Mouse (Mus musculus) MEL (cell line): ENCODE measurements at regions not wholly inside any gene's neighbourhood (a gene's known extent, or its start where the extent isn't known, plus 50 kb on each side); places are given as distances from the start of the nearest gene placed in this dataset.

Experiments
- DNase-seq: peaks from one replicate; pipeline ENCODE4 v3.0.0; 2011; ENCODE audit warnings: low read depth, low spot score
- H3K27ac ChIP-seq: 2 replicates; pipeline ENCODE4 v1.5.1; 2012; ENCODE audit warnings: low read depth, mild to moderate bottlenecking, control low read depth, low read length, moderate library complexity; ENCODE audit not compliant: control insufficient read depth
- H3K27me3 ChIP-seq, 2 experiments: fragments of 150-350 bp in 1 of 2; sonication (generic) in 1 of 2; 2 replicates each; pipeline ENCODE4 v1.6.1; 2012; ENCODE audit warnings: low read length in 2 of 2, mild to moderate bottlenecking in 2 of 2, improper control_type of control experiment in 1 of 2, moderate library complexity in 1 of 2; ENCODE audit not compliant: insufficient read depth in 2 of 2, control insufficient read depth in 1 of 2
- H3K36me3 ChIP-seq, 2 experiments: 2 replicates each; pipeline ENCODE4 v1.6.1; 2012 to 2014; ENCODE audit warnings: low read length in 2 of 2, improper control_type of control experiment in 1 of 2, inconsistent platforms in 1 of 2, mild to moderate bottlenecking in 1 of 2; ENCODE audit not compliant: insufficient read depth in 2 of 2, control insufficient read depth in 1 of 2
- H3K4me1 ChIP-seq, 2 experiments: fragments of 150-350 bp in 1 of 2; sonication (generic) in 1 of 2; 2 replicates each; pipeline ENCODE4 v1.6.1; 2012; ENCODE audit warnings: low read length in 2 of 2, improper control_type of control experiment in 1 of 2, mild to moderate bottlenecking in 1 of 2; ENCODE audit not compliant: insufficient read depth in 2 of 2, control insufficient read depth in 1 of 2
- H3K4me3 ChIP-seq, 2 experiments: fragments of 150-350 bp in 1 of 2; sonication (generic) in 1 of 2; 2 replicates each; pipeline ENCODE4 v1.5.1; 2012; ENCODE audit warnings: low read depth in 2 of 2, low read length in 2 of 2, mild to moderate bottlenecking in 2 of 2, moderate library complexity in 2 of 2, control low read depth in 1 of 2, improper control_type of control experiment in 1 of 2; ENCODE audit not compliant: control insufficient read depth in 1 of 2, insufficient read depth in 1 of 2
- H3K79me2 ChIP-seq: 2 replicates; pipeline ENCODE4 v1.6.1; 2012; ENCODE audit warnings: mild to moderate bottlenecking, low read length, moderate library complexity; ENCODE audit not compliant: control insufficient read depth, poor library complexity, insufficient read depth
- H3K9ac ChIP-seq: 2 replicates; pipeline ENCODE4 v1.6.1; 2012; ENCODE audit warnings: low read depth, mild to moderate bottlenecking, control low read depth, low read length, moderate library complexity; ENCODE audit not compliant: control insufficient read depth, poor library complexity, severe bottlenecking
- H3K9me3 ChIP-seq: fragments of 150-350 bp; sonication (generic); replicated peaks from 2 replicates; pipeline ENCODE4 v1.6.1; 2012; ENCODE audit warnings: mild to moderate bottlenecking, low read length, improper control_type of control experiment, moderate library complexity; ENCODE audit not compliant: insufficient read depth
- BHLHE40 ChIP-seq: IDR thresholded peaks from 2 replicates; pipeline ENCODE4 v1.6.1; 2012; ENCODE audit warnings: low read depth, mild to moderate bottlenecking, inconsistent platforms, low read length, improper control_type of control experiment, borderline replicate concordance
- CHD1 ChIP-seq: IDR thresholded peaks from 2 replicates; pipeline ENCODE4 v1.6.1; 2012; ENCODE audit warnings: low read depth, mild to moderate bottlenecking, inconsistent platforms, low read length, improper control_type of control experiment
- CHD2 ChIP-seq: IDR thresholded peaks from 2 replicates; pipeline ENCODE4 v1.6.1; 2011; ENCODE audit warnings: low read length, improper control_type of control experiment
- EP300 ChIP-seq, 2 experiments: IDR thresholded peaks; 2 replicates each; pipeline ENCODE4 v1.6.1; 2011; ENCODE audit warnings: improper control_type of control experiment in 2 of 2, low read length in 2 of 2, low read depth in 1 of 2, mild to moderate bottlenecking in 1 of 2
- ETS1 ChIP-seq: IDR thresholded peaks from 2 replicates; pipeline ENCODE4 v1.6.1; 2012; ENCODE audit warnings: low read depth, mild to moderate bottlenecking, inconsistent platforms, low read length, improper control_type of control experiment, moderate library complexity
- GABPA ChIP-seq: IDR thresholded peaks from 2 replicates; pipeline ENCODE4 v1.6.1; 2012; ENCODE audit warnings: low read depth, mild to moderate bottlenecking, inconsistent platforms, low read length, improper control_type of control experiment, moderate library complexity
- GATA1 ChIP-seq: IDR thresholded peaks from 2 replicates; pipeline ENCODE4 v1.6.1; 2011; ENCODE audit warnings: low read depth, low read length, improper control_type of control experiment
- HCFC1 ChIP-seq: IDR thresholded peaks from 2 replicates; pipeline ENCODE4 v1.6.1; 2012; ENCODE audit warnings: low read depth, mild to moderate bottlenecking, inconsistent platforms, low read length, improper control_type of control experiment, moderate library complexity
- MAX ChIP-seq: IDR thresholded peaks from 2 replicates; pipeline ENCODE4 v1.6.1; 2011; ENCODE audit warnings: low read length, improper control_type of control experiment
- MAZ ChIP-seq: IDR thresholded peaks from 2 replicates; pipeline ENCODE4 v1.6.1; 2012; ENCODE audit warnings: low read depth, mild to moderate bottlenecking, inconsistent platforms, low read length, improper control_type of control experiment
- MXI1 ChIP-seq: IDR thresholded peaks from 2 replicates; pipeline ENCODE4 v1.6.1; 2011; ENCODE audit warnings: mild to moderate bottlenecking, low read depth, low read length, improper control_type of control experiment
- MYB ChIP-seq: IDR thresholded peaks from 2 replicates; pipeline ENCODE4 v1.6.1; 2011; ENCODE audit warnings: mild to moderate bottlenecking, low read depth, low read length, improper control_type of control experiment
- NELFE ChIP-seq: IDR thresholded peaks from 2 replicates; pipeline ENCODE4 v1.6.1; 2011; ENCODE audit warnings: low read depth, low read length, improper control_type of control experiment
- POLR2A ChIP-seq, 2 experiments: IDR thresholded peaks; 2 replicates each; pipeline ENCODE4 v1.6.1; 2011 to 2012; ENCODE audit warnings: low read length in 2 of 2, mild to moderate bottlenecking in 2 of 2, control low read depth in 1 of 2, improper control_type of control experiment in 1 of 2, low read depth in 1 of 2, moderate library complexity in 1 of 2; ENCODE audit not compliant: control insufficient read depth in 1 of 2, insufficient read depth in 1 of 2, poor library complexity in 1 of 2
- POLR2AphosphoS2 ChIP-seq: IDR thresholded peaks from 2 replicates; pipeline ENCODE4 v1.6.1; 2011; ENCODE audit warnings: low read length, improper control_type of control experiment
- POLR2AphosphoS5 ChIP-seq: IDR thresholded peaks from 2 replicates; pipeline ENCODE4 v1.6.1; 2012; ENCODE audit warnings: low read depth, borderline replicate concordance, mild to moderate bottlenecking, inconsistent platforms, low read length, moderate library complexity, mixed read lengths
- RCOR1 ChIP-seq: IDR thresholded peaks from 2 replicates; pipeline ENCODE4 v1.6.1; 2012; ENCODE audit warnings: low read depth, mild to moderate bottlenecking, inconsistent platforms, low read length, improper control_type of control experiment
- SMC3 ChIP-seq: IDR thresholded peaks from 2 replicates; pipeline ENCODE4 v1.6.1; 2011; ENCODE audit warnings: low read depth, low read length, improper control_type of control experiment
- TAL1 ChIP-seq: IDR thresholded peaks from 2 replicates; pipeline ENCODE4 v1.6.1; 2012; ENCODE audit warnings: mild to moderate bottlenecking, inconsistent platforms, low read length, moderate library complexity, mixed read lengths
- TCF12 ChIP-seq: IDR thresholded peaks from 2 replicates; pipeline ENCODE4 v1.6.1; 2014; ENCODE audit warnings: low read depth, mild to moderate bottlenecking, inconsistent platforms, low read length, improper control_type of control experiment, moderate library complexity
- USF1 ChIP-seq: IDR thresholded peaks from 2 replicates; pipeline ENCODE4 v1.6.1; 2014; ENCODE audit warnings: low read depth, mild to moderate bottlenecking, inconsistent platforms, low read length, improper control_type of control experiment, moderate library complexity
- ZC3H11A ChIP-seq: IDR thresholded peaks from 2 replicates; pipeline ENCODE4 v1.6.1; 2012; ENCODE audit warnings: low read depth, mild to moderate bottlenecking, inconsistent platforms, low read length, improper control_type of control experiment
- ZMIZ1 ChIP-seq: IDR thresholded peaks from 2 replicates; pipeline ENCODE4 v1.6.1; 2012; ENCODE audit warnings: low read depth, mild to moderate bottlenecking, inconsistent platforms, low read length, improper control_type of control experiment, moderate library complexity

- no peak overlapping the region for H3K9ac ChIP-seq
- no peaks in the 10 kb centered on the region for H3K4me1 ChIP-seq
- DNase-seq, result no peak
- TF ChIP-seq RCOR1 (no peak), MYB (no peak), EP300 (IDR thresholded peaks at IDR 0.05; ENCODE audit: low read depth in 1 of 2, low read length in 2 of 2) (no peak), CHD2 (no peak), USF1 (no peak), HCFC1 (no peak), MAZ (no peak), POLR2AphosphoS2 (no peak), POLR2A (IDR thresholded peaks at IDR 0.05; ENCODE audit: control insufficient read depth in 1 of 2, insufficient read depth in 1 of 2, low read depth in 1 of 2, low read length in 2 of 2, poor library complexity in 1 of 2) (no peak), TCF12 (no peak), ETS1 (no peak), ZMIZ1 (no peak), MAX (no peak), CHD1 (no peak), GATA1 (no peak), BHLHE40 (no peak), NELFE (no peak), TAL1 (no peak), ZC3H11A (no peak), MXI1 (no peak)
- TF ChIP-seq, all 39 proteins: peak for 0
- Histone ChIP-seq H3K27me3 (no peaks in the 10 kb centered on the region), H3K9me3 (no peaks in the 10 kb centered on the region), H3K4me3 (no peak overlapping the region), H3K36me3 (no peaks in the 10 kb centered on the region), H3K27ac (no peak overlapping the region), H3K79me2 (no peaks in the 10 kb centered on the region)
Measured at GRCm38 (mm10) chr4:8956312-8957022, 717.6 kb upstream of the Car8 start.

GRCm38 (mm10) chr4:8955306-8955705 is 716.5 kb upstream of the Car8 start:
- no peaks in the 10 kb centered on the region for H3K79me2 ChIP-seq
- H3K4me1 ChIP-seq, result no peaks in the 10 kb centered on the region
- H3K36me3 ChIP-seq, result no peaks in the 10 kb centered on the region
- no peaks in the 10 kb centered on the region for H3K9me3 ChIP-seq
- no peak overlapping the region for H3K9ac ChIP-seq
- DNase-seq, result no peak
- no peaks in the 10 kb centered on the region for H3K27me3 ChIP-seq
- H3K27ac ChIP-seq, result no peak overlapping the region
- TF ChIP-seq MYB, result no peak
- TF ChIP-seq CHD2, result no peak
- no peak for TF ChIP-seq SMC3
- TF ChIP-seq POLR2AphosphoS5, result no peak
- TF ChIP-seq ZC3H11A, result no peak
- TF ChIP-seq GABPA, result no peak
- no peak overlapping the region for H3K4me3 ChIP-seq
